Mouse (Mus musculus) ovary, postnatal 10 days (tissue): Measurements from ENCODE around the gene Mfsd5.

Experiments
- DNase-seq: peaks from one replicate; pipeline ENCODE4 v3.0.0; 2022; ENCODE audit warnings: low spot score

Gene Mfsd5

DNA sequence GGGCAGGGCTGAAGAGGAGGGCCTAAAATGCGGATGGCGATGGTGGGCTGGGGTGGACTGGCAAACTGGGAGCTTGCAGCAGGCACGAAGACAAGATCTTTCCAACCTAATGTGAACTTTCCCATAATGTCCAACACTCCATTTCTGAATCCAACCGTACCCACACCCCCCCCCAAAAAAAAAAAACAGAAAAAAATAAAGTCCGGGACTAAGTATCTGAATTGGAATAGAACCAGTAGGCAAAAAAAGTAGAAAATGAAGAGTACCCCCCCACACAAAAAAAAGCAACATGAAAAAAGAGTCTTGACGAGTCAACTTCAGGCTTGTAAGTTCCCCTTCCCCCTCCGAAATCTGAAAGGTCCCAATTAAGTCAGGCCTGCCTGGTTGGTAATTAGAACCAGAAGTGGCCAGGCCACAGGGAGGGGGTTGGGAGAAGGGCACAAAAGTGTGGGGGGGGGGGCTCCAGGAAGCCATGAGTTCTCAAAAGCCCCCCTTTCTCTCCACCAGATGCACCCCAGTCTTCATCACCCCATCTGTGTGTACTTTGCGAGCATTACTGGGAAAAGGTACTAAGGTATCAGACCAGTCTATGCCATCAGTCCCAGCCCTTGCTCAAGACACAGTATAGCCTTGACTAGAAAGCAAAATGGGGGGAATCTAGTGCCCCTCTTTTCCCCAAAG, 31.0 kb upstream of the Mfsd5 start:
- DNase-seq, result no peak

GRCm38 (mm10) chr15:102248812-102249191, 30.5 kb upstream of the Mfsd5 start:
- DNase-seq, result no peak

GRCm38 (mm10) chr15:102249251-102249691, 30.0 kb upstream of the Mfsd5 start:
- no peak for DNase-seq

DNA sequence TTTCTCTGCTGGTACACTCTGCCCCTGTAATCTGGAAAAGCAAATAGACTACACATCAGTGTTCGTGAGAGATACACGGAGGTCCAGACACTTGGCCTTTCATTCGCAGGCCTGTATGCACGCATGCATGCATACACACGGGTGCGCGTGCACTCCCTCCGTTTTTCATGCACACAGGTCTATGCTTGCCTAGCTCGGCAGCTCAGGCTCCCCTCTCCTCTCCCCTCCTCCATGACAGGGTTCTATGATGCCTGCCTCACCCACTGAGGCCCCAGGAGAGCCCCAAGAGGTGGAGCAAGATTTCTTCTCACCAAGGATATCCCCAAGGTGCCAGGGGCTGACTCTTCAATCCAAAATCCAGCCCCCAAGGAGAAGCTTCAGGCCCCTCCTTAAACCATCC, 29.3 kb upstream of the Mfsd5 start:
- no peak for DNase-seq

DNA sequence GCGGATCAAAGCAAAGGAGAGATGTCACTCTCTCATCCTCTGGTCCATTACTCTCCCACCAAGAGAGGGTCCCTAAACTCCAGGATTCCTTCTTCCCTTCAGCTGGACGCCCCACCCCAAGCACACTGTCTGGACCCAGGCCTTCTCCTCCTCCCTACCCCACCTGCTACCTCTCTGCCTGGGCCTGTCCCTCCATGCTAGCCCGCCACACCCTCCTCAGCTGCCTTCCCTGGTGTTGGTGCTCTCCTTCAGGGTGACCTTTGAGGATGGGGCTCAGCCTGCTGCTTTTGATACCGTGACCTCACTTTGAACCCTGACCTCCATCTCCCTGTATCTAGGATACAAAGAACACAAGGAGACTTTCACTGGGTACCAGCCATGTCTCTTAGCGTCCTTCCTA, 28.7 kb upstream of the Mfsd5 start:
- DNase-seq, result no peak

- no peak for DNase-seq
Measured at GRCm38 (mm10) chr15:102255547-102256255, 23.6 kb upstream of the Mfsd5 start.

GRCm38 (mm10) chr15:102256431-102257201, 22.6 kb upstream of the Mfsd5 start:
- no peak for DNase-seq

- DNase-seq, result peak; percentile 44
Measured at GRCm38 (mm10) chr15:102257202-102258075, 21.8 kb upstream of the Mfsd5 start, which contains the start of gene Rarg. Rarg (minus strand) TSS chr15:102257517.

DNA sequence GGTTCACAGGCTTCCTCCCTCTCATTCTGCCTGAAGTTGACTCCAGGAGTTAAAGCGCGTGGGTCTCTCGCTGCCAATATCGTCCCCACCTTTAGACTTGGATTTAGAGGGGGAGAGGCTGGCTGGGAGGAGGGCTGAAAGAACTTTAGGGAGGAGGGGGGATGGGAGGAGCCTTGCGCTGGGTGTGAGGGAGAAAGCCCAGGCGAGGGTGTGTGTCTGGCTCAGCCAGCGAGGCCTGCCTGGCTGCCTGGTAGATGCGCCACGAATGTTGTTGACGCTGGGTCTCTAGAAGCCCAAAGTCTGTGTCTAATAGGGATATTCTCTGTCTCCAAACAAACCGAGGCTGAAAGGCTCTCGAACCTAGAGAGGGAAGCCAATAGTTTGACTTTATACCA, 21.2 kb upstream of the Mfsd5 start:
- DNase-seq, result peak; percentile 31

- no peak for DNase-seq
Measured at GRCm38 (mm10) chr15:102258581-102259253, 20.5 kb upstream of the Mfsd5 start.

GRCm38 (mm10) chr15:102262582-102262981, 16.7 kb upstream of the Mfsd5 start:
- no peak for DNase-seq

- DNase-seq, result no peak
Measured at GRCm38 (mm10) chr15:102263037-102263436, 16.2 kb upstream of the Mfsd5 start.

- no peak for DNase-seq
Measured at GRCm38 (mm10) chr15:102265548-102265947, 13.7 kb upstream of the Mfsd5 start.

DNA sequence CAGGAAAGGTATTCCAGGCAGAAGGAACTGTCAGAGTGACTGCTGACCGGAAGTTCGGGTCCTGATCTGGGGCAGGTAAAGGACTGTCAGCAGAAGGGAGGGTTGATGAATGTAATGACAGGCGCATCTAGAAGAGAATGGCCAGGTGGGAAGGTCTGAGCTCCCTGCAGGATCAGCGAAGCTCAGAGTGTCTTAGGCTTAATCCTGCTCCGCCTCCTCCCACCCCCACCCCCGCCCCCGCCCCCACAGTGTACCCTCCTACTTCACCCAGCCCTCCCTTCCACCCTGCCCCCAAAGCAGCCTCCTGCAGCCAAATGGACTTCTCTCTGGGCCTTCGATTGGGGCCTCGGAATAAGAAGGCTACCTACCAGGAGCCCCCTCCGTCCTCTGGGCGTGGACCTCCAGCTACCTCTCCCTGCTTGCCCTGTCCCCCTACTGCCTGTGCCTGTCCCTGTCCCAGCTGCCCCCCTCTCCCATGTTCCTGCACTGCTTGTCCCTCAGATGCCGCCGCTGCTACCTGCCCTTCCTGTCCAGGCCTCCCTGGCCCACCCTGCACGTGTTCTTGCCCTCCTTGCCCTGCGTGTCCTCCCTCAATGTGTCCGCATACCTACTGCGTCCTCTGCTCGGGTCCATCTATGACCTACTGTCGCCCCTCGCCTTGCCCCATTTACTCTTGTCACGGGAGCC, 8.8 kb upstream of the Mfsd5 start, which contains the start of gene Gm9918:
Gm9918 (plus strand) TSS at position 290 of the 687 bp plus-strand sequence.
- no peak for DNase-seq

DNA sequence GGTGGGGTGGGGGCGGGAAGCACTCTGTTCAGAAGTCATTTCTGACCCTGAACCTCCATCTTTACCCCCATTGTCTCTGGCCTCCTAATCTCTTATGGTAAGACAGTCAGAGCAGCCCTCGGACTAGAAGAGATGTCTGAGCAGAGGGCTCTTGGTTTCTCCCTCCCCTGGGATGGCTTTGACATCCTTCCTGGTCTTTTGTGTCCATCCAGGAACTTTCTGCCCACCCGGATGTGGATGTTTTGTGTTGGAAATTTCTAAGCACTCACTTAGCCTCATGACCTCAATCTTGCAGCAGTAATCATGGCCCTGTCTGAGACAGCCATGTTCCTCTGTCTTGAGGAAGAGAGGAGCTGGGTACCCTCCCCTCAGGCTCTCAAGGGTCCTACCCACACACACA, 7.8 kb upstream of the Mfsd5 start:
- no peak for DNase-seq

DNA sequence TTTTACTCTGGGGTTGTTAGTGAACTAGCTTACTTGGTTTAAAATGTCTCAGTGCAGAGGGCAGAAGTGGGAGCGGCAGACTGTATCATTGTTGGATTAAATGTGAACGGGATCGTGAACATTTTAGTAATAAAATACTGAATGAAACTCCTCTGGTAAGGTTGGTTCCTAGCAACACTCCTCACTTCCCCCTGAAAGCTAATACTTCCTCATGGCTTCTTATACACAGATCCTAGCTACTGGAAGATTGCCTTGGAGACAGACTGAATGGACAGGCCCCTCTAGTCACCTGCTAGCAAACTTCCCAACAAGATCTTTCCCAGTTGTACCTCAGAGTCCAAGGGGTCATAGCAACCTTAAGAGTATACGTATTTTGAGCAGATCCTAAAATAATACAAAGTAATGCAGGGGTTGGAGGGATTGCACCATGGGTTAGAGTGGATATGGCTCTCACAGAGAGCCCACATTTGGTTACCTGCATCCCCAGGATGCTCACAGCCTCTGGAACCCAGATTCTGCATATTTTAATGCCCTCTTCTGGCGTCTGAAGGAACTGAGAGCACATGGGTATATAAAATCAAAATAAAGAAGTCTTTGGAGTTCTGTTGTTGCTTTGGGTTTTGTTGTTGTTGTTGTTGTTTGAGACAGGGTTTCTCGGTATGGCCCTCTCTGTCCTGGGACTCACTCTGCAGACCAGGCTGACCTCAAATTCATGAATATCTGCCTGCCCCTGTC, 5.1 kb upstream of the Mfsd5 start:
- DNase-seq, result no peak

GRCm38 (mm10) chr15:102278726-102279091, 545 bp upstream of the Mfsd5 start:
- DNase-seq, result no peak

DNA sequence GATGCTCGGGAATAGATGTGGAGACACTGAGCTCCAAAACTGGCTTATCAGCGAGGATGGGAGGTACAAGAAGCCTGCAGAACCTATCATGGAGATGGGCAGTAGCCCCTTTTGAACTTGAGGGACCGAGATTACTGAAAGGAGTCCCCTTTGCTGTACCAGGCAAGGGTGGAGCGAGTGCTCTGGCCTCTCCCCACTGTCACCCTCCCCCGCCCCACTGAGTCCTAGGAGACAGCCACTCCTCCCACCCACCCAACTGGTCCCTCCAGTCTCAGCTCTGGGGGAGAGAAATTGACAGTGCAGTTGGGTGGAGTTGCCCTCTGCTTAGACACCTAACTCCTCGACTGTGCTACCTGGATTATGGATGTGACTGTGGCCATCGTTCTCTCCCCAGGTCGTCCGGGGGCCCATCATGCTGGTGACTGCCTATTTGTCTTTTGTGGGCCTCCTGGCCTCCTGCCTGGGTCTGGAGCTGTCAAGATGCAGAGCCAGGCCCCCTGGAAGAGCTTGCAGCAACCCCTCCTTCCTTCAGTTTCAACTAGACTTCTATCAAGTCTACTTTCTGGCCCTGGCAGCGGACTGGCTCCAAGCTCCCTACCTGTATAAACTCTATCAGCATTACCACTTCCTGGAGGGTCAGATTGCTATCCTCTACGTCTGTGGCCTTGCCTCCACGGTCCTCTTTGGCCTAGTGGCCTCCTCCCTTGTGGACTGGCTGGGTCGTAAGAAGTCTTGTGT, 698 bp downstream of the Mfsd5 start:
- DNase-seq, result no peak

GRCm38 (mm10) chr15:102280623-102281022, 1.4 kb downstream of the Mfsd5 start:
- no peak for DNase-seq
